Mouse (Mus musculus): ENCODE results near the gene Mogat1. TPM values are rescaled to one million over a fixed set of nuclear protein-coding genes. Genes with fewer than 3 reads are reported as not detected.
A peak's percentile ranks its signal among the peaks of the same experiment; 100 is the strongest.

Mogat1 gene
- polyA plus RNA-seq, 1 experiment from 2014 or later: not detected

GRCm38 (mm10) chr1:78512756-78513155 lies 2.0 kb downstream of the Mogat1 start:
- Histone ChIP-seq H3K36me3 (replicated peaks) (no peaks in the 10 kb centered on the region), H3K4me2 (no peak overlapping the region), H3K27ac (no peak overlapping the region), H3K4me3 (replicated peaks) (no peak overlapping the region), H3K27me3 (peaks cover 5% of the 10 kb centered on the region; the same call in 1 of the 2 replicates), H3K9ac (no peak overlapping the region), H3K9me3 (no peaks in the 10 kb centered on the region), H3K4me1 (peaks cover 8% of the 10 kb centered on the region)
- 74% methylated on average over 8 of the region's 8 CpGs for WGBS
- no peak for ATAC-seq (ENCODE audit: low FRiP score)

GRCm38 (mm10) chr1:78518907-78519306 lies 8.1 kb downstream of the Mogat1 start:
- no peaks in the 10 kb centered on the region for H3K4me1 ChIP-seq
- H3K27ac ChIP-seq: no peak overlapping the region
- H3K9ac ChIP-seq: no peak overlapping the region
- ATAC-seq (ENCODE audit: low FRiP score): no peak
- H3K36me3 ChIP-seq (replicated peaks): no peaks in the 10 kb centered on the region
- no peak overlapping the region for H3K4me3 ChIP-seq (replicated peaks)
- no peaks in the 10 kb centered on the region for H3K9me3 ChIP-seq
- no peak overlapping the region for H3K4me2 ChIP-seq
- 85% methylated on average over 7 of the region's 7 CpGs for WGBS
- no peaks in the 10 kb centered on the region for H3K27me3 ChIP-seq

- no peaks in the 10 kb centered on the region for H3K36me3 ChIP-seq (replicated peaks)
- WGBS: 51% methylated on average over 23 of the region's 23 CpGs
- ATAC-seq (ENCODE audit: low FRiP score): no peak
- H3K27ac ChIP-seq: no peak overlapping the region
- H3K9me3 ChIP-seq: no peaks in the 10 kb centered on the region
- H3K27me3 ChIP-seq: no peaks in the 10 kb centered on the region
- no peak overlapping the region for H3K4me2 ChIP-seq
- H3K9ac ChIP-seq: no peak overlapping the region
- H3K4me3 ChIP-seq (replicated peaks): no peak overlapping the region
- H3K4me1 ChIP-seq: no peaks in the 10 kb centered on the region
Measured at GRCm38 (mm10) chr1:78525189-78525886, 14.5 kb downstream of the Mogat1 start.

GRCm38 (mm10) chr1:78528356-78528755 lies 17.6 kb downstream of the Mogat1 start:
- no peak overlapping the region for H3K27ac ChIP-seq
- no peak overlapping the region for H3K4me3 ChIP-seq (replicated peaks)
- H3K9me3 ChIP-seq: no peaks in the 10 kb centered on the region
- no peaks in the 10 kb centered on the region for H3K4me1 ChIP-seq
- no peaks in the 10 kb centered on the region for H3K27me3 ChIP-seq
- no peak overlapping the region for H3K9ac ChIP-seq
- no peak overlapping the region for H3K4me2 ChIP-seq
- ATAC-seq (ENCODE audit: low FRiP score): no peak
- no peaks in the 10 kb centered on the region for H3K36me3 ChIP-seq (replicated peaks)
- 94% methylated on average over 3 of the region's 3 CpGs for WGBS

GRCm38 (mm10) chr1:78529011-78529410 lies 18.2 kb downstream of the Mogat1 start:
- Histone ChIP-seq H3K4me2 (no peak overlapping the region), H3K9ac (no peak overlapping the region), H3K4me1 (no peaks in the 10 kb centered on the region), H3K9me3 (no peaks in the 10 kb centered on the region), H3K27ac (no peak overlapping the region), H3K4me3 (replicated peaks) (no peak overlapping the region), H3K36me3 (replicated peaks) (no peaks in the 10 kb centered on the region), H3K27me3 (no peaks in the 10 kb centered on the region)
- no peak for ATAC-seq (ENCODE audit: low FRiP score)
- 93% methylated on average over 8 of the region's 8 CpGs for WGBS

- WGBS: 79% methylated on average over 7 of the region's 7 CpGs
- no peaks in the 10 kb centered on the region for H3K4me1 ChIP-seq
- no peak for ATAC-seq (ENCODE audit: low FRiP score)
- H3K4me3 ChIP-seq (replicated peaks): no peak overlapping the region
- H3K27me3 ChIP-seq: peaks cover 4% of the 10 kb centered on the region; the same call in 1 of the 2 replicates
- no peak overlapping the region for H3K4me2 ChIP-seq
- H3K9ac ChIP-seq: no peak overlapping the region
- H3K9me3 ChIP-seq: no peaks in the 10 kb centered on the region
- H3K36me3 ChIP-seq (replicated peaks): no peaks in the 10 kb centered on the region
- no peak overlapping the region for H3K27ac ChIP-seq
Measured at GRCm38 (mm10) chr1:78530500-78531215, 19.9 kb downstream of the Mogat1 start.

GRCm38 (mm10) chr1:78532184-78532800 lies 21.5 kb downstream of the Mogat1 start:
- Histone ChIP-seq H3K27ac (no peak overlapping the region), H3K9me3 (no peaks in the 10 kb centered on the region), H3K4me2 (no peak overlapping the region), H3K9ac (no peak overlapping the region), H3K4me3 (replicated peaks) (no peak overlapping the region), H3K4me1 (no peaks in the 10 kb centered on the region), H3K36me3 (replicated peaks) (no peaks in the 10 kb centered on the region), H3K27me3 (peaks cover 4% of the 10 kb centered on the region; the same call in 1 of the 2 replicates)
- no peak for ATAC-seq (ENCODE audit: low FRiP score)
- 88% methylated on average over 15 of the region's 15 CpGs for WGBS

- WGBS: 91% methylated on average over 9 of the region's 9 CpGs
- no peak for ATAC-seq (ENCODE audit: low FRiP score)
- no peaks in the 10 kb centered on the region for H3K36me3 ChIP-seq (replicated peaks)
Measured at GRCm38 (mm10) chr1:78534428-78535150, 23.8 kb downstream of the Mogat1 start.

GRCm38 (mm10) chr1:78536310-78537164 lies 25.7 kb downstream of the Mogat1 start:
- no peaks in the 10 kb centered on the region for H3K9me3 ChIP-seq
- H3K4me1 ChIP-seq: peaks cover 5% of the 10 kb centered on the region; the same call in 1 of the 2 replicates
- ATAC-seq (ENCODE audit: low FRiP score): no peak
- no peaks in the 10 kb centered on the region for H3K36me3 ChIP-seq (replicated peaks)
- peaks cover 4% of the 10 kb centered on the region; the same call in 1 of the 2 replicates for H3K27me3 ChIP-seq
- no peak overlapping the region for H3K4me3 ChIP-seq (replicated peaks)
- 40% methylated on average over 19 of the region's 19 CpGs for WGBS
- no peak overlapping the region for H3K9ac ChIP-seq
- no peak overlapping the region for H3K4me2 ChIP-seq
- no peak overlapping the region for H3K27ac ChIP-seq

More at GRCm38 (mm10) chr1:78534428-78535150, 23.8 kb downstream of the Mogat1 start:
- H3K9me3 ChIP-seq: no peaks in the 10 kb centered on the region
- peaks cover 4% of the 10 kb centered on the region; the same call in 1 of the 2 replicates for H3K27me3 ChIP-seq
- H3K27ac ChIP-seq: no peak overlapping the region
- no peak overlapping the region for H3K4me2 ChIP-seq
- peaks cover 5% of the 10 kb centered on the region; the same call in 1 of the 2 replicates for H3K4me1 ChIP-seq
- H3K9ac ChIP-seq: no peak overlapping the region
- no peak overlapping the region for H3K4me3 ChIP-seq (replicated peaks)

- H3K4me1 ChIP-seq: peaks cover 5% of the 10 kb centered on the region; the same call in 1 of the 2 replicates
- peak overlapping the region; percentile 21 for H3K4me3 ChIP-seq (replicated peaks)
- H3K9me3 ChIP-seq: no peaks in the 10 kb centered on the region
- no peak overlapping the region for H3K27ac ChIP-seq
- 38% methylated on average over 16 of the region's 16 CpGs for WGBS
- H3K4me2 ChIP-seq: peak overlapping the region; percentile 50
- peak overlapping the region; percentile 44; the same call in 1 of the 2 replicates for H3K9ac ChIP-seq
- no peaks in the 10 kb centered on the region for H3K36me3 ChIP-seq (replicated peaks)
- peak; percentile 65; the same call in 1 of the 2 replicates for ATAC-seq (ENCODE audit: low FRiP score)
- peaks cover 4% of the 10 kb centered on the region; the same call in 1 of the 2 replicates for H3K27me3 ChIP-seq
Measured at GRCm38 (mm10) chr1:78537494-78538010, 26.8 kb downstream of the Mogat1 start.

GRCm38 (mm10) chr1:78538396-78538795 lies 27.6 kb downstream of the Mogat1 start:
- WGBS: 57% methylated on average over 5 of the region's 5 CpGs
- Histone ChIP-seq H3K27ac (no peak overlapping the region), H3K4me2 (no peak overlapping the region)

More at GRCm38 (mm10) chr1:78538396-78538795, 27.6 kb downstream of the Mogat1 start:
- no peak for ATAC-seq (ENCODE audit: low FRiP score)
- H3K4me1 ChIP-seq: peaks cover 5% of the 10 kb centered on the region; the same call in 1 of the 2 replicates
- no peaks in the 10 kb centered on the region for H3K36me3 ChIP-seq (replicated peaks)
- H3K4me3 ChIP-seq (replicated peaks): no peak overlapping the region
- H3K27me3 ChIP-seq: peaks cover 4% of the 10 kb centered on the region; the same call in 1 of the 2 replicates
- H3K9ac ChIP-seq: no peak overlapping the region
- no peaks in the 10 kb centered on the region for H3K9me3 ChIP-seq

Data from forebrain, embryonic 12.5 days (tissue).